Mouse (Mus musculus): ENCODE data around the gene B3gnt3. TPM values are rescaled to one million over a fixed set of nuclear protein-coding genes. Genes with fewer than 3 reads are reported as not detected.
A peak's percentile ranks its signal among the peaks of the same experiment; 100 is the strongest.
"Not testable (repeated sequence)": the region's sequence is repeated elsewhere in the genome, so short reads cannot be mapped to it uniquely, and the experiment has no call there.

Gene B3gnt3
- total RNA-seq (2021): 1 to 10 TPM; 4.9 to 5.9 TPM
- long read RNA-seq, experiment 1, transcript B3gnt3-201 (3 exons, 3,055 nt): major isoform, 8 of 9 reads
- long read RNA-seq, experiment 1, partial matches to known transcripts: 0 of 9 reads
- long read RNA-seq, experiment 1, other reads (novel, unspliced or antisense): 1 of 9 reads
- long read RNA-seq, experiment 2, partial matches to known transcripts: 0 of 2 reads
- long read RNA-seq, experiment 2, other reads (novel, unspliced or antisense): 0 of 2 reads

GRCm38 (mm10) chr8:71701414-71702086 lies at the start of gene B3gnt3:
Gene B3gnt3 (minus strand): TSS chr8:71701789.
- no peak for DNase-seq

GRCm38 (mm10) chr8:71749321-71750075 lies 47.9 kb upstream of the B3gnt3 start:
- DNase-seq: not testable (repeated sequence)

GRCm38 (mm10) chr8:71747082-71747481 lies 45.5 kb upstream of the B3gnt3 start:
- DNase-seq: not testable (repeated sequence)

- DNase-seq: no peak
Measured at GRCm38 (mm10) chr8:71745322-71745721, 43.7 kb upstream of the B3gnt3 start.

- no peak for DNase-seq
Measured at GRCm38 (mm10) chr8:71742783-71743182, 41.2 kb upstream of the B3gnt3 start.

GRCm38 (mm10) chr8:71741687-71742114 lies 40.1 kb upstream of the B3gnt3 start:
- DNase-seq: no peak

GRCm38 (mm10) chr8:71741226-71741625 lies 39.6 kb upstream of the B3gnt3 start:
- DNase-seq: no peak

- not testable (repeated sequence) for DNase-seq
Measured at GRCm38 (mm10) chr8:71738316-71738715, 36.7 kb upstream of the B3gnt3 start.

- DNase-seq: peak; percentile 52 to 70
Measured at GRCm38 (mm10) chr8:71731652-71732230, 30.2 kb upstream of the B3gnt3 start.

GRCm38 (mm10) chr8:71728826-71729620 lies 27.4 kb upstream of the B3gnt3 start:
- no peak for DNase-seq

GRCm38 (mm10) chr8:71728240-71728785 lies 26.7 kb upstream of the B3gnt3 start:
- DNase-seq: peak in 1 of 2 experiments; percentile 22

- peak; percentile 59 to 69 for DNase-seq
Measured at GRCm38 (mm10) chr8:71725122-71725924, 23.7 kb upstream of the B3gnt3 start, which contains the start of gene Fcho1. Gene Fcho1 (minus strand): TSS chr8:71725716.

- DNase-seq: no peak
Measured at GRCm38 (mm10) chr8:71724389-71724788, 22.8 kb upstream of the B3gnt3 start.

- no peak for DNase-seq
Measured at GRCm38 (mm10) chr8:71723047-71723551, 21.5 kb upstream of the B3gnt3 start.

GRCm38 (mm10) chr8:71719928-71720457 lies 18.4 kb upstream of the B3gnt3 start:
- no peak for DNase-seq

GRCm38 (mm10) chr8:71719218-71719617 lies 17.6 kb upstream of the B3gnt3 start:
- peak; percentile 60 to 64 for DNase-seq

GRCm38 (mm10) chr8:71718252-71718651 lies 16.7 kb upstream of the B3gnt3 start:
- no peak for DNase-seq

- DNase-seq: no peak
Measured at GRCm38 (mm10) chr8:71717096-71717495, 15.5 kb upstream of the B3gnt3 start.

- no peak for DNase-seq
Measured at GRCm38 (mm10) chr8:71716561-71717053, 15.0 kb upstream of the B3gnt3 start.

- DNase-seq: no peak
Measured at GRCm38 (mm10) chr8:71715531-71715930, 13.9 kb upstream of the B3gnt3 start.

All from heart, adult 18-20 months (tissue).